Mouse (Mus musculus) stomach, embryonic 16.5 days (tissue): Measurements from ENCODE around the gene Ces1c. TPM values are rescaled to one million over a fixed set of nuclear protein-coding genes. Genes with fewer than 3 reads are reported as not detected.

Source experiments
- ATAC-seq: fragments of 200-750 bp; cut with Nextera tagmentation; 2 replicates; pipeline ENCODE4 v1.8.0; 2017; ENCODE audit warnings: moderate number of reproducible peaks, moderate TSS enrichment; ENCODE audit not compliant: insufficient read depth, low FRiP score
- H3K27ac ChIP-seq: fragments of 300-500 bp; sonication (generic); 2 replicates; pipeline ENCODE4 v1.5.1; 2014; ENCODE audit warnings: low read length
- H3K27me3 ChIP-seq: fragments of 300-500 bp; sonication (generic); 2 replicates; pipeline ENCODE4 v1.6.1; 2014; ENCODE audit warnings: low read length, control low read depth, mixed read lengths; ENCODE audit not compliant: control insufficient read depth, insufficient read depth
- H3K36me3 ChIP-seq: fragments of 300-500 bp; sonication (generic); 2 replicates; pipeline ENCODE4 v1.6.1; 2014; ENCODE audit warnings: low read length; ENCODE audit not compliant: control insufficient read depth, insufficient read depth
- H3K4me1 ChIP-seq: fragments of 300-500 bp; sonication (generic); 2 replicates; pipeline ENCODE4 v1.6.1; 2014; ENCODE audit warnings: low read length, control low read depth, mixed read lengths; ENCODE audit not compliant: control insufficient read depth, insufficient read depth
- H3K4me2 ChIP-seq: fragments of 300-500 bp; sonication (generic); 2 replicates; pipeline ENCODE4 v1.6.1; 2014; ENCODE audit warnings: low read depth, low read length, mixed read lengths
- H3K4me3 ChIP-seq: fragments of 300-500 bp; sonication (generic); replicated peaks from 2 replicates; pipeline ENCODE4 v1.5.1; 2014; ENCODE audit warnings: mild to moderate bottlenecking, low read length
- H3K9ac ChIP-seq: fragments of 300-500 bp; sonication (generic); 2 replicates; pipeline ENCODE4 v1.6.1; 2014; ENCODE audit warnings: low read length
- H3K9me3 ChIP-seq: fragments of 300-500 bp; sonication (generic); replicated peaks from 2 replicates; pipeline ENCODE4 v1.6.1; 2016; ENCODE audit warnings: low read length, control low read depth; ENCODE audit not compliant: control insufficient read depth
- WGBS: fragments of 180-500 bp; shearing (Covaris S2); extraction: QIAGEN DNeasy Blood & Tissue Kit; methylation state at CpG from one replicate; pipeline ENCODE4 v1.1.7; 2014; 5-methylcytosine and 5-hydroxymethylcytosine counted together
- polyA plus RNA-seq: library from polyadenylated mRNA; unstranded; fragments of >200 nt; fragmentation: Nextera tagmentation; extraction: Ambion mirVana; gene quantifications from 2 replicates; pipeline ENCODE4 v1.2.1, GENCODE M21; 2015

Gene Ces1c
- 0.46 and 0.65 TPM in 2 replicates for polyA plus RNA-seq

- WGBS: 67% methylated on average over 3 of the region's 3 CpGs
- no peaks in the 10 kb centered on the region for H3K9me3 ChIP-seq
- ATAC-seq: no peak
- no peaks in the 10 kb centered on the region for H3K36me3 ChIP-seq
- no peaks in the 10 kb centered on the region for H3K27me3 ChIP-seq
- no peak within 1 kb of the TSS for H3K4me2 ChIP-seq
- H3K27ac ChIP-seq: no peak within 1 kb of the TSS
- H3K9ac ChIP-seq: no peak within 1 kb of the TSS
- H3K4me3 ChIP-seq: no peak within 1 kb of the TSS
- no peaks in the 10 kb centered on the region for H3K4me1 ChIP-seq
Observed at GRCm38 (mm10) chr8:93131233-93131980, at the start of gene Ces1c. TSS of gene Ces1c (minus strand) at chr8:93131283.

DNA sequence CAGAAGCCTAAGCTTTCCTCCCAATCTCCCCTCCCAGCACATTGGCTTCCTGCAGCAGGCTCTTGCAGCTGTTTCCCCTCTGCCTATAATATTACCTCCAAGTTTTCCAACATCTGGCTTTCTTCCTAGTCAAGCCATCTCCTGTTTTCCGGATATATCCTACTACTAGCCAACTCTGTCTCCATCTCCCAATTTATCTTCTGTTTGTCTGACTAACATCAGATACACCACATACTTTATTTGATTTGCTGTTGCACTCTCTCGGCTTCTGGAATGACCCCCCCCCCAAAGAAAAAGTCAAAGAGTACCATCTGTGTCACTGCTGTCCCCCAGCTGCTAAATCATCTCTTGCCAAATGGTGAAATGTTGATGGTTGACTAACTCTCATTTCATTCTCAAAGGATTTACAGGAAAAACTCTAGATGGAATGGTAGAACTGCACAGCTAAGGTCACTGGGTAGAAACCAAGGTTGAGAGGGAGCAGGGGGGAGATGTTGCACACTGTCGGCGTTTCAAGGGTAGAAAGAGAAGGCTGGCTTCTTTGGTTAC, 49.6 kb upstream of the Ces1c start:
- Histone ChIP-seq H3K9me3 (no peaks in the 10 kb centered on the region), H3K27ac (no peak overlapping the region), H3K4me2 (no peak overlapping the region), H3K4me1 (no peaks in the 10 kb centered on the region), H3K36me3 (no peaks in the 10 kb centered on the region), H3K27me3 (no peaks in the 10 kb centered on the region), H3K4me3 (no peak overlapping the region), H3K9ac (no peak overlapping the region)
- 49% methylated on average over 4 of the region's 4 CpGs for WGBS
- peak; percentile 60; the same call in 1 of the 2 replicates for ATAC-seq

DNA sequence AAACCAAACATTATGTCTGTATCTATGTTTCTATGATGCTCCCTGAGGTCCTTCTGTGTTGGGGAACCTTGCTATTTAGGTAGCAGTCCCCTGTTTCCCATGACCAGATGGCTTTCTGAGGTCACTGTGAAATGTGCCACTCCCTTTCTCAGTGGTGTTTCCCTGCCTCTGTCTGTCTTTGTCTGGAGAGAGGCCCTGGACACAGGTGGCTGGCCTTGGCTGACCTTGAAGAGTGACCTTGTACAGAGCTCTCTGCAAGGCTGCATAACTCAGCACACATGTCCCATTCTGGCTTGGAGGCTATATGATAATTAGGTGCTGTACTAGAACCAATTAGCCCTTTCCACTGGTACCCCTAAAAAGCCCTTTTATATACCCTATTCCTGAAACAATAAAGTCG, 45.5 kb upstream of the Ces1c start:
- Histone ChIP-seq H3K4me3 (no peak overlapping the region), H3K27ac (no peak overlapping the region), H3K9me3 (no peaks in the 10 kb centered on the region), H3K4me1 (0 out of 2 replicates have a peak, but pooled peaks cover 6% of the 10 kb centered on the region), H3K36me3 (no peaks in the 10 kb centered on the region), H3K9ac (no peak overlapping the region), H3K4me2 (no peak overlapping the region), H3K27me3 (no peaks in the 10 kb centered on the region)
- WGBS: 47% methylated on average over 1 of the region's 1 CpGs
- no peak for ATAC-seq

DNA sequence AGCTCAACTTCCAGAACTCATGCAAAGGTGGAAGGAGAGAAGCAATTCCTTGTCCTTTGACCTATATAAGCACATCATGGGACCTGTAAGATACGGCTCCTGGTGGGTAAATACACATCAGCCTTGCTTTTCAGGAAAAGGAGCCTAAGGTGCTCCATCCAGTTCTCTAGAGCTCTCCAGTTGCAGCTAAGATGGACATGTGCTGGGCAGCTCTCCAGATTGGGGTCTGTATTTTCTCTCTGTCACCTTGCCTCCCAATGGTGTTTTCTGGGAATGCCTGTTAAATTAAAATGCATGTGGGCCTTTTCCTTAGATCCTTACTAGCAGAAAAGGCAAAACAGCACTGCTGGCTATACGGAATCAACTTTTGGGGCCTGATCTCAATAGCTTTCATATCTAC, 43.5 kb upstream of the Ces1c start:
- 81% methylated on average over 2 of the region's 2 CpGs for WGBS
- Histone ChIP-seq H3K4me3 (no peak overlapping the region), H3K27me3 (no peaks in the 10 kb centered on the region), H3K9me3 (no peaks in the 10 kb centered on the region), H3K36me3 (no peaks in the 10 kb centered on the region), H3K9ac (no peak overlapping the region), H3K4me1 (0 out of 2 replicates have a peak, but pooled peaks cover 6% of the 10 kb centered on the region), H3K4me2 (no peak overlapping the region), H3K27ac (no peak overlapping the region)
- ATAC-seq: no peak

DNA sequence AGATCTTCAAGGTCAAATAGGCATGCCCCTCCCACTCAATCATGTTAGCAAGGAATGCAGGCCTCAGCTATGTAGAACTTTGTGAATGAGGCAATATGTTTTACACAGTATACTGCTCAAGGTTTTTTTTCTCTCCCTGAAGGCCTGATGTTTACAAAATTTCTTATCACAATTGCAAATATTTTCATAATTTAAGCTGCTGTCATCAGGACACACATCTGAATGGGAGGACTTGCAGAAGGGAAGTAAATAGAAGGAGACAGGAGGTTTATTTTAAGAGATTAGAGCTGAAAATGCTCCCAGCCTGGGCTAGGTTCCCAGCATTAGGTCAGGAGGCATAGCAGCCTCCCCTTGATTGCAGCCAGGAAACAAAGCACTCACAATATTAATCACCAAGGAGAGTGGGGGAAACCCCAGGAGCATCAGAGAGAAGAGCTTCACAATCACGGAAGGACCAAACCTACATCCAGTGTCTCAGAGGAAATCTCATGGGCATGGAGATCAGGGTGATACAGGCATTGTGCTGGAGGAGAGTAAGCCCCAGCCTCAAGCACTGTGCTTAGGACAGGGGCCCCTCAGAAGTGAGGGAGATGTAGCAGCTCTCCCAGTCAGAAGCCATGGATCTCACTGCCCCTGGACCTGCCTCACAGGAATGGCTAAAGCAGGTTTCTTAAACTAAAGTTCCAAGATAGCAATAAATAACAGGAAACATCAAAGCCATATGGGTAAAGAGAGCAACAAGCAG, 40.9 kb upstream of the Ces1c start:
- Histone ChIP-seq H3K9ac (no peak overlapping the region), H3K4me3 (no peak overlapping the region), H3K4me1 (0 out of 2 replicates have a peak, but pooled peaks cover 6% of the 10 kb centered on the region), H3K4me2 (no peak overlapping the region), H3K36me3 (no peaks in the 10 kb centered on the region), H3K27ac (no peak overlapping the region), H3K27me3 (no peaks in the 10 kb centered on the region), H3K9me3 (no peaks in the 10 kb centered on the region)
- WGBS: 12% methylated on average over 1 of the region's 1 CpGs
- ATAC-seq: peak; percentile 75; the same call in 1 of the 2 replicates

DNA sequence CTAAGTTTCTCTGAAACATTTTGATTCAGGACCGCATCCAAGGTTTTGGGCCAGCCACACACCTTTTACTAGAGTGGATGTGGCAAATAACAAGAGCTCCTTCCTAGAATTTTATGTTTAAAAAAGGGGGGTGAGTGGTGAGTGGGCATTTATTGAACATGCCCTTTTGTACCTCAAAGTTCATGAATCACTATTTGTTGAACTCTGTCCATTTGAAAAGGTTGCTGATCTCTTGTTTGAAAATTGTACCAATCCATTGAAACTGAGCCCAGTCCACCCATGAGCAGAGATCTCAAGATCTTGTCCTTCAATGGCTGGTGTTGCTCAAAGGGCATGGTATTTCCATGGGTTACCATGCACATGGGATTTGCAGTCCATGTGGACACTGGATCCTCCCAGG, 32.3 kb upstream of the Ces1c start:
- Histone ChIP-seq H3K4me3 (no peak overlapping the region), H3K4me1 (no peaks in the 10 kb centered on the region), H3K9me3 (no peaks in the 10 kb centered on the region), H3K4me2 (no peak overlapping the region), H3K27ac (no peak overlapping the region), H3K36me3 (no peaks in the 10 kb centered on the region), H3K9ac (no peak overlapping the region), H3K27me3 (no peaks in the 10 kb centered on the region)
- WGBS: 84% methylated on average over 1 of the region's 1 CpGs
- ATAC-seq: no peak

DNA sequence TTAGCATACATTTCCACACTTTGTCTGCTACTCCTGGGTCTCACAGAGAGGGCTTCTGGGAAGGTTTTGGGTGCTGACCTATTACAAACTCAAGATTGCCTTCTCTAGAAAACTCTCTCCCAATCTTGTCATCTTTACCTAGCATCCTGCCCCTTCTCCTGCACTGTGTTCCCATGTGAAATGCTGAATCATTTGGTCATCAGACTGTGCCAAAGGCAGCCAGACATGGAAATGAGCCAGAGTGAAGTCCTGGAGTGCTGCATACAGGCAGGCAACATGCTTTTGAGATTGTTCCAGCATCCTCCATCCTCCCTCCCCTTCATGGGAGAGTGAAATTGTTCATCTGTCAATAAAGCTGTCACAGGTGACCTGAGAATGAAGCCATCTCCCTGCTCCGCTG, 20.3 kb upstream of the Ces1c start:
- Histone ChIP-seq H3K27me3 (no peaks in the 10 kb centered on the region), H3K4me2 (no peak overlapping the region), H3K4me3 (no peak overlapping the region), H3K36me3 (no peaks in the 10 kb centered on the region), H3K4me1 (no peaks in the 10 kb centered on the region), H3K9me3 (no peaks in the 10 kb centered on the region), H3K9ac (no peak overlapping the region), H3K27ac (no peak overlapping the region)
- 91% methylated on average over 1 of the region's 1 CpGs for WGBS
- ATAC-seq: no peak

DNA sequence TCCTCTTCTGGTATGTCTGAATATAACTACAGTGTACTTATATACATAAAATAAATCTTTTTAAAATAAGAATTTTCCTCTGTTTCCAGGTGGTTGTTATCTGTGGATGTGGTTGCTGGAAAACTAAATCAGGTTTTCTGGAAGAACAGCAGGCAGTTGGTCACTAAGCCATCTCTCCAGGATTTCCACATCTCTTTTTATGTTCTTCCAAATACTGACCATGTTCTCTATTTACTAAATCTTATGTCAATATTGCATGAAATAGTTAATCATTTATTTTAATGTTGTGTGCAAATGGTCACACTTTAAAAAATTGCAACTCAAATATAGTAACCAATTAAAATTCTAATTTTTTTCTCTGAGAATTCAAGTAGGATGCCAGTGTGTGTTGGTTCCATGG, 16.2 kb upstream of the Ces1c start:
- H3K9me3 ChIP-seq: no peaks in the 10 kb centered on the region
- H3K36me3 ChIP-seq: no peaks in the 10 kb centered on the region
- H3K27ac ChIP-seq: no peak overlapping the region
- no peak overlapping the region for H3K9ac ChIP-seq
- H3K27me3 ChIP-seq: no peaks in the 10 kb centered on the region
- ATAC-seq: no peak
- no peak overlapping the region for H3K4me3 ChIP-seq
- H3K4me1 ChIP-seq: no peaks in the 10 kb centered on the region
- no peak overlapping the region for H3K4me2 ChIP-seq

DNA sequence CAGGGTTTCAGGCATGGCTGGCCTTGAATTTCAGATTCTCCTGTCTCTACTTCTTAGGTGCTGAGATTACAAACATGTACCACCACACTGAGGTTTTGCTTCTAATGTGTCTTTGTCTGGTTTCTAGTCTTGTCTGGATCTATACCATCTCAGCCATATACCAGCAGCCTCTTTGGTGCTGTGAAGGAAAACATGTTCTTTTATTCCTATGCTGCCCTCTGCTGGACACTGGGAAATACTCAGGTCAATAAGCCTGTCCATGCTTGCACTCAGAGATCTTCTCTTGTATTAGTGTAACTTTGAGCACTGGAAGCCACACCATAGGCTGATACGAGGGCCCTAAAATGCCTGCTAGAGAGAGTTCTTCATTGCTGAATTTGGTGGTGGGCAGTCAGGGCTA, 9.6 kb upstream of the Ces1c start:
- 43% methylated on average over 1 of the region's 1 CpGs for WGBS
- no peak overlapping the region for H3K4me2 ChIP-seq
- no peaks in the 10 kb centered on the region for H3K36me3 ChIP-seq
- H3K27me3 ChIP-seq: no peaks in the 10 kb centered on the region
- no peak overlapping the region for H3K27ac ChIP-seq
- H3K9ac ChIP-seq: no peak overlapping the region
- H3K4me3 ChIP-seq: no peak overlapping the region
- H3K4me1 ChIP-seq: no peaks in the 10 kb centered on the region
- no peak for ATAC-seq
- H3K9me3 ChIP-seq: no peaks in the 10 kb centered on the region
